Mouse (Mus musculus) ES-Bruce4 (cell line): ENCODE data around the gene Nol8.

ENCODE experiments used
- CTCF ChIP-seq: IDR thresholded peaks from one replicate; pipeline ENCODE4 v1.8.1; 2011; ENCODE audit warnings: low read depth, low read length
- EP300 ChIP-seq: IDR thresholded peaks from 2 replicates; pipeline ENCODE4 v1.6.1; 2011; ENCODE audit warnings: low read depth, low read length; ENCODE audit not compliant: insufficient read depth
- POLR2A ChIP-seq: IDR thresholded peaks from one replicate; pipeline ENCODE4 v1.8.1; 2011; ENCODE audit warnings: low read length; ENCODE audit not compliant: insufficient read depth

DNA sequence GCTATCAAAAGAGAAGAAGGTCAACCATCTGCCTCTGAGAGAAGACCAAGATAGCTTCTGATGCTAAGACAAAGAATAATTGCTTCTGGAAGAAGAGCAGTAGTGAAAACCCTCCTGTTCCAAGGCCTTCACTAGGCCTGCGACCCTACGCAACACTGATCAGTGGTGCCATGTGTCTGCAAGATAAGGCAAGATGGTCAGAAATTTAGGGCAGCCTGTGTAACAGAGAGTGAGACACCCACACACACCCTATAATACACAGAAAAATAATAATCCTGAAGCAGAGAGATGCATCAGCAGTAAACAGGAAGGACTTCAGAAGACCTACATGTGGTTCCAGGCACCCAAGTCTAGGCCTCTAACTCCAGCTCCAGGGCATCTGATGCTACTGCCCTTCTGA, 12.9 kb upstream of the Nol8 start:
- TF ChIP-seq CTCF (no peak), EP300 (no peak), POLR2A (no peak)
